Mouse (Mus musculus): ENCODE results near the gene Bmp2.

GRCm38 (mm10) chr2:133591562-133592255, 39.8 kb downstream of the Bmp2 start:
- TF ChIP-seq CTCF (IDR thresholded peaks at IDR 0.05; ENCODE audit: borderline replicate concordance, control insufficient read depth, extremely low read depth, insufficient read depth, low read length, poor library complexity) (no peak), POLR2A (IDR thresholded peaks at IDR 0.05; ENCODE audit: control insufficient read depth, extremely low read depth, insufficient read depth, low read length, poor library complexity) (no peak)
